Mouse (Mus musculus) layer of hippocampus, adult 2 months (tissue): ENCODE measurements around the gene Oosp1. TPM values are rescaled to one million over a fixed set of nuclear protein-coding genes. Genes with fewer than 3 reads are reported as not detected.

Experiments
- DNase-seq, 2 experiments: peaks; one replicate each; pipeline ENCODE4 v3.0.0; 2022; ENCODE audit warnings: low spot score in 2 of 2
- H3K27ac ChIP-seq: fragments of 200-600 bp; 2 replicates; pipeline ENCODE4 v1.8.1; 2022
- H3K4me3 ChIP-seq: fragments of 200-600 bp; 2 replicates; pipeline ENCODE4 v1.8.1; 2022; ENCODE audit warnings: mild to moderate bottlenecking
- CTCF ChIP-seq: fragments of 200-600 bp; conservative IDR thresholded peaks from 2 replicates; pipeline ENCODE4 v1.8.1; 2022; ENCODE audit warnings: antibody characterized with exemption, mild to moderate bottlenecking, moderate library complexity
- long read RNA-seq, 2 experiments: library from polyadenylated mRNA; stranded (forward); transcript quantifications; one replicate each; pipeline ENCODE4 v2.0.0; 2021; ENCODE audit warnings: borderline mapping rate in 2 of 2
- total RNA-seq, 2 experiments: library from RNA; stranded (reverse); gene quantifications; 2 replicates each; pipeline ENCODE4 v1.2.3; 2021

The Oosp1 gene
- total RNA-seq: not detected
- long read RNA-seq, experiment 1: 0 reads
- long read RNA-seq, experiment 2: 0 reads

DNA sequence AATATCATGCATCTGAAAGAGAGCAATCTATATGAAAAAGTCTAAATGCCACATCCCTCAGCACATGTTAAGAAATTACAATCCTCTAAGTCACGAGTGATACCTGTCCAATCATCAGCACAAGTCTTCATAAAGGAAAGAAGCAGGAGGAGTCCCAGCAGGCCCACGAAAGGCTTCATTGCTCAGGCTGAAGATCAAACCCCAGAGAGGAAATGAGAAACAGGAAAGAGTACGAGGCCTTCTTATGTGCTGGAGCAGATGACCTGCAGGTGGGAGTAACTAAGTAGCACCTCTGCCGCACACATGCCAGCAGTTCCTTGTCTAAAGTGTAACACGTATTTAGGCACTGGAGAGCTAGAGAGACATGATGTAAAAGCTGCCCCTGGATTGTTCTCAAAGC, at the start of gene Oosp1:
TSS of gene Oosp1 (minus strand) at position 312 of the 400 bp plus-strand sequence.
- no peak within 1 kb of the TSS for H3K4me3 ChIP-seq
- TF ChIP-seq CTCF: no peak
- DNase-seq: no peak
- no peak within 1 kb of the TSS for H3K27ac ChIP-seq

DNA sequence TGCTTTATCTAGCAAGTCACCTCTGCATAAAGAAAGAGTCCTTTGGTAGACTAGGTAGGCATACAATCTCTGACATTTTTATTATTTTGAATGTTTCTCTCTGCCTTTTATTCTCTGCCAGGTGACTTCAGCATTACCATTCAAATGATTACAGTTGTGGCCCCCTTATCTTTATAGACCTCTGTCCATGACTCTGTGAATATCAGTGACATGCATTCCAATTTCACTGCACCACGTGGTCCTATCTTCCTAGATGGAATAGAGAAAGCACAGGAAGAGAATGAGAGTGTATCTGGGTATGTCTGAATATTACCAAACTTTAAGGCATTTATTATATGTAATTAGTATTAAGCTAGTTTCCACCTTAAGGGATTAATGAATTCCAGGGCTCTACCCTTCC, 45.5 kb upstream of the Oosp1 start:
- Histone ChIP-seq H3K4me3 (no peak overlapping the region), H3K27ac (no peak overlapping the region)
- TF ChIP-seq CTCF: no peak
- no peak for DNase-seq

- DNase-seq: no peak
- no peak for TF ChIP-seq CTCF
- no peak overlapping the region for H3K27ac ChIP-seq
- H3K4me3 ChIP-seq: no peak overlapping the region
Observed at GRCm38 (mm10) chr19:11730278-11730677, 39.3 kb upstream of the Oosp1 start.

DNA sequence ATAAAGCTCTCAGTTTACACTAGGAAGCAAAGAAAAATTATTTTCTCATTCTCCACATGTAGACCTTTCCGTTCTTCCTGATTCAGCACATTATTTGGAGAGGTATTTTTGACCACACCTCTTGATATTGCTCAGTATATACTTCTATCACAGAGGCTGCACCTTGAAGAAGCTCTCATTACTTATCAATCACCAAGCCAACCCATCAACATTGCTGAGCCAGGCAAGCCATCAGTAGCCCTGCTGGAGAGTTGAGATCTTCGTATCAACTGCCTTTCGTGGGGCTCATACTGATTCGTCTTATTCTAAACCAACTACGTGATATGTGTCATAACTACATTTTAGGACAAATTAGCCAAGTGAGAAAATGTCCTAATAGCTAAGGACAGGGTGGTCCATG, 36.4 kb upstream of the Oosp1 start:
- no peak for TF ChIP-seq CTCF
- no peak overlapping the region for H3K4me3 ChIP-seq
- no peak overlapping the region for H3K27ac ChIP-seq
- DNase-seq: no peak

GRCm38 (mm10) chr19:11725915-11726314, 35.0 kb upstream of the Oosp1 start:
- Histone ChIP-seq H3K27ac (no peak overlapping the region), H3K4me3 (no peak overlapping the region)
- TF ChIP-seq CTCF: no peak
- DNase-seq: no peak

DNA sequence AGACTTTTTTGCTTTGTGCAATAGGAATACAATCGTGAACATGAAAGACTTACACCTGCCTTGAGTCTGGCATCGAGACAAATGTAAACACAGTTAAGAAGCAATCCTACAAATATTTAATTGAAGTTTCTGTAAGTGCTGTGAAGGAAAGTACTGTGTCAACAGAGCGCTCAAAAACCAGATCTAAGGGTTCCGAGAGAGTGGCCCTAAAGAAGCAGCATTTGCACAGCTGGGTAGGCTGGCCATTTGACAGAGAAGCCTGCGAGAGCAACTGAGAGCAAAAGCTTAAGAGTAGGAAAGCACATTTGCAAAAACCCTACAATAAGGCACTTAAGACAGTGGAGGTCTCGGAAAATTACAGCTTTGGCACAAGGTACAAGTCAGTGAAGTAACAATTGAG, 33.3 kb upstream of the Oosp1 start:
- Histone ChIP-seq H3K4me3 (no peak overlapping the region), H3K27ac (no peak overlapping the region)
- DNase-seq: no peak
- TF ChIP-seq CTCF: no peak

- no peak for DNase-seq
- no peak overlapping the region for H3K4me3 ChIP-seq
- no peak for TF ChIP-seq CTCF
- no peak overlapping the region for H3K27ac ChIP-seq
Observed at GRCm38 (mm10) chr19:11723870-11724269, 32.9 kb upstream of the Oosp1 start.

DNA sequence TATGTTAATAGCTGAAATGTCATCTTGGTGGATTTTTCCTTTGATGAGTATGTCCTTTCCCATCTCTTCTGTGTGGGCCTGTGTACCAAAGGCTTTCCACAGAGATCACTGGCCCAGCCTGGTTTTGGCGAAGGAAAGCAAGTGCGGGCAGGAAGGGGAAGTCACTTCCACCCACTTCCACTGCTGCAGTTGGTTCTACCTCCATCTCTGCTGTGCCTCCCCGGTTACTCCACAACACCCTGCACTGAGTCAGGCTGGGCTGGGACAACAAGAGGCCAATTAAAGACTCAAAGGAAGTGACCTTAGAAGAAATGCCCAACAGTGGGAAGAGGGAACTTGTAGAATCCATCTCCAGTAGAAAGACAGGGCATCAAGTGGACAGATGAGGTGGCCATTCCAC, 29.1 kb upstream of the Oosp1 start:
- TF ChIP-seq CTCF: no peak
- no peak for DNase-seq
- H3K4me3 ChIP-seq: no peak overlapping the region
- H3K27ac ChIP-seq: no peak overlapping the region

DNA sequence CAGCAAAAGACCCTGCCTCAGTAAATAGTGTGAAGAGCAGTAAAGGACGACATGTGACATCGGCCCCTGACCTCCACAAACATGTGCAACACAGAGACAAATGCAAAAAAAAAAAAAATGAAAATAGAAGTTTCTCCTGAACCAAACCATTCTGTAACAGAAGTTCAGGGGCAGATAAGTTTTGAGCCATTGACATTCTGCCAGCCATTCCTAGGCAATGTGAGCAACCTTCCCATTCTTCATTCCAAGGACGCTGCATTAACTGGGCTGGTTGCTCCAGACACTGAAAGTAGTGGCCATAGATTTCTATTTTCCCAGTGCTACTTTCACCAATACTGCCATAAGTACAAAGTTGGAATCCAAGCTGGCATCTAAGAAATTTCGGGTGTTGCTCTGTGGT, 21.5 kb upstream of the Oosp1 start:
- TF ChIP-seq CTCF: no peak
- DNase-seq: no peak
- no peak overlapping the region for H3K27ac ChIP-seq
- H3K4me3 ChIP-seq: no peak overlapping the region

- DNase-seq: no peak
- Histone ChIP-seq H3K27ac (no peak overlapping the region), H3K4me3 (no peak overlapping the region)
- TF ChIP-seq CTCF: no peak
Observed at GRCm38 (mm10) chr19:11698342-11698741, 7.4 kb upstream of the Oosp1 start.

GRCm38 (mm10) chr19:11696755-11697154, 5.8 kb upstream of the Oosp1 start, which contains the start of gene Oosp3:
TSS of gene Oosp3 (plus strand) at chr19:11697055.
- H3K27ac ChIP-seq: no peak within 1 kb of the TSS
- H3K4me3 ChIP-seq: no peak within 1 kb of the TSS
- no peak for TF ChIP-seq CTCF
- DNase-seq: no peak

GRCm38 (mm10) chr19:11691454-11691853, 504 bp upstream of the Oosp1 start:
- Histone ChIP-seq H3K27ac (no peak overlapping the region), H3K4me3 (no peak overlapping the region)
- no peak for TF ChIP-seq CTCF
- DNase-seq: no peak

GRCm38 (mm10) chr19:11661562-11661961, 29.4 kb downstream of the Oosp1 start:
- TF ChIP-seq CTCF: no peak
- no peak for DNase-seq

DNA sequence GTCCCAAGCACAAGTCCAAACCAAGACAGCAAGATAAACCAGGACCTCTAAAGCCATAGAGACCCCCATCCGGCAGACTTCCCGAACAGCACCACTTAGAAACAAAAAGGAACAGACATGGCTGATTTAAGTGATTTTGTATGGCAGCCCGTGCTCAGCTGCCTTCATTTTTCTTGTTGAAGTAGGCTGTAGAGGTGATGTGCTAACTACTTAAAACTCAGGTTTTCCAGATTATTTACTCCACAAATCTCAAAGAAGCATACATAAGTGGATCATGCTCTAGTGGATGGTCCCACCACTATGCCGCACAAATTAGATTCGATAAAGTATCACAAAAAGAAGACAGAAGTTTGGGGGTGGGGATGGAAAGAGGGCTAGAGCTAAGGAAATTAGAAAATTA, 30.5 kb downstream of the Oosp1 start, which contains the start of gene Oosp2:
TSS of gene Oosp2 (minus strand) at position 101 of the 400 bp plus-strand sequence.
- no peak for TF ChIP-seq CTCF

More at GRCm38 (mm10) chr19:11661562-11661961, 29.4 kb downstream of the Oosp1 start:
- Histone ChIP-seq H3K4me3 (no peak overlapping the region), H3K27ac (no peak overlapping the region)

DNA sequence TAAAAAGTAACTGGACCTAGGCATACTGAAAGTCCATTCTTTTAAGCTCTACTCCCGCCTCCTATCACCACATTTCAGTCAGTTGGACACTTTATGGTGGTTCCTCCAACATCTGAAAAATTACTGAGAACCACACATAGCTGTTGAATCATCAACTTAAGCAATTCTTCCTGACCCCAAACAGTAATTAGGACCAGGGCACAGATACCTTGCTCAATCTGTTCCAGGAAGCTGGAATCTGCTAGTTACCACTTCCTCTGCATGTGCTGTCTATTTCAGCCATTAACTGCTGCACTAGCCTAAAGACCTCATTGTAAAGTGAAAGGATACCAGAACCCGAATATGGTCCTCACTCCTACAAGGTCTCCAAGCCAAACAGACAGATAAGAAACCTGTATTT, 31.8 kb downstream of the Oosp1 start:
- TF ChIP-seq CTCF: no peak
- Histone ChIP-seq H3K27ac (no peak overlapping the region), H3K4me3 (no peak overlapping the region)
- DNase-seq: no peak

More for the DNA sequence above, 30.5 kb downstream of the Oosp1 start, which contains the start of gene Oosp2:
- no peak for DNase-seq
- Histone ChIP-seq H3K4me3 (no peak within 1 kb of the TSS), H3K27ac (no peak within 1 kb of the TSS)
